Mouse (Mus musculus) effector memory CD4-positive, alpha-beta T cell, adult 5 months (primary cell): ENCODE measurements around the gene Exoc8. TPM values are rescaled to one million over a fixed set of nuclear protein-coding genes. Genes with fewer than 3 reads are reported as not detected.

Source experiments
- polyA plus RNA-seq: library from polyadenylated mRNA; unstranded; fragments of 100-300 nt; shearing (Covaris generic); gene quantifications from one replicate; pipeline ENCODE4 v1.2.1, GENCODE M21; 2017

Exoc8 gene
- polyA plus RNA-seq, result 7.3 TPM

GRCm38 (mm10) chr8:124897386-124898250, at the start of gene Exoc8, which contains the start of gene Sprtn:
TSS of gene Exoc8 (minus strand) at chr8:124897705.
TSS of gene Sprtn (plus strand) at chr8:124897886.

GRCm38 (mm10) chr8:124862321-124863162, 35.0 kb downstream of the Exoc8 start, which contains the start of the genes Gnpat and 2810004N23Rik:
TSS of gene Gnpat (plus strand) at chr8:124863033.
TSS of gene 2810004N23Rik (minus strand) at chr8:124863120.

Other genes with a start within 250 kb of the Exoc8 start
- 5.4 TPM for gene 2310022B05Rik, start 234.3 kb downstream of the Exoc8 start, polyA plus RNA-seq
- 46.7 TPM for gene Ttc13, start 175.7 kb downstream of the Exoc8 start, polyA plus RNA-seq
- gene Arv1, start 175.6 kb downstream of the Exoc8 start, polyA plus RNA-seq, result 17.1 TPM
- gene Fam89a, start 145.9 kb downstream of the Exoc8 start, polyA plus RNA-seq, result 1.1 TPM
- not detected for gene Trim67, start 104.6 kb downstream of the Exoc8 start, polyA plus RNA-seq
- gene Gnpat, start 34.7 kb downstream of the Exoc8 start, polyA plus RNA-seq, result 54.0 TPM
- 15.1 TPM for gene 2810004N23Rik, start 34.6 kb downstream of the Exoc8 start, polyA plus RNA-seq
- 4.7 TPM for gene Sprtn, start 181 bp upstream of the Exoc8 start, polyA plus RNA-seq
- 47.1 TPM for gene Egln1, start 51.6 kb upstream of the Exoc8 start, polyA plus RNA-seq
- 75.8 TPM for gene Tsnax, start 115.3 kb upstream of the Exoc8 start, polyA plus RNA-seq
- gene Disc1, start 156.5 kb upstream of the Exoc8 start, polyA plus RNA-seq, result 3.8 TPM